Mouse (Mus musculus) liver, adult 2 months (tissue): ENCODE measurements around the gene E430018J23Rik. TPM values are rescaled to one million over a fixed set of nuclear protein-coding genes. Genes with fewer than 3 reads are reported as not detected.
"Not testable (repeated sequence)": the region's sequence is repeated elsewhere in the genome, so short reads cannot be mapped to it uniquely, and the experiment has no call there.

ENCODE experiments used
- DNase-seq: peaks from one replicate; pipeline ENCODE4 v3.0.0-alpha.2; 2011; ENCODE audit warnings: low read depth, low spot score; ENCODE audit errors: extremely low read depth
- H3K27ac ChIP-seq: fragments of 200-500 bp; replicated peaks from 2 replicates; pipeline ENCODE4 v1.5.1; 2012; ENCODE audit warnings: low read depth, mild to moderate bottlenecking, control low read depth, inconsistent platforms, low read length; ENCODE audit not compliant: insufficient read depth
- H3K27me3 ChIP-seq: fragments of 200-500 bp; 2 replicates; pipeline ENCODE4 v1.6.1; 2012; ENCODE audit warnings: mild to moderate bottlenecking, moderate library complexity, low read length, inconsistent platforms; ENCODE audit not compliant: control insufficient read depth, insufficient read depth
- H3K36me3 ChIP-seq: fragments of 200-500 bp; 2 replicates; pipeline ENCODE4 v1.6.1; 2012; ENCODE audit warnings: low read length, inconsistent platforms; ENCODE audit not compliant: control insufficient read depth, insufficient read depth
- H3K4me1 ChIP-seq: fragments of 200-500 bp; 2 replicates; pipeline ENCODE4 v1.6.1; 2011; ENCODE audit warnings: low read length; ENCODE audit not compliant: control insufficient read depth, insufficient read depth
- H3K4me3 ChIP-seq: fragments of 200-500 bp; 2 replicates; pipeline ENCODE4 v1.5.1; 2011; ENCODE audit warnings: low read depth, mild to moderate bottlenecking, control low read depth, low read length, moderate library complexity; ENCODE audit not compliant: insufficient read depth
- H3K79me2 ChIP-seq: fragments of 200-500 bp; 2 replicates; pipeline ENCODE4 v1.6.1; 2012; ENCODE audit warnings: inconsistent platforms, mild to moderate bottlenecking, low read length, moderate library complexity; ENCODE audit not compliant: control insufficient read depth, insufficient read depth
- H3K9ac ChIP-seq: fragments of 200-500 bp; 2 replicates; pipeline ENCODE4 v1.6.1; 2012; ENCODE audit warnings: low read depth, mild to moderate bottlenecking, control low read depth, inconsistent platforms, low read length
- CTCF ChIP-seq: fragments of 200-500 bp; IDR thresholded peaks from 2 replicates; pipeline ENCODE4 v1.5.1; 2011; ENCODE audit warnings: low read depth, low read length, control low read depth
- POLR2A ChIP-seq: fragments of 200-500 bp; IDR thresholded peaks from 2 replicates; pipeline ENCODE4 v1.6.1; 2011; ENCODE audit warnings: low read length, control low read depth; ENCODE audit not compliant: insufficient read depth; ENCODE audit errors: extremely low read depth
- WGBS: fragments of 180-500 bp; shearing (Covaris S2); methylation state at CpG from one replicate; pipeline ENCODE4 v1.1.7; 2018; 5-methylcytosine and 5-hydroxymethylcytosine counted together
- polyA plus RNA-seq: library from polyadenylated mRNA; depleted of rRNA; stranded (reverse); fragments of >200 nt; gene quantifications from 2 replicates; pipeline ENCODE4 v1.2.3, GENCODE M21; 2012
- total RNA-seq: library from RNA; depleted of rRNA; stranded (reverse); fragments of >200 nt; gene quantifications from 2 replicates; pipeline ENCODE4 v1.2.3, GENCODE M21; 2014

Gene E430018J23Rik
- total and polyA plus RNA-seq, 2 experiments, result 4.9 to 7.7 TPM

DNA sequence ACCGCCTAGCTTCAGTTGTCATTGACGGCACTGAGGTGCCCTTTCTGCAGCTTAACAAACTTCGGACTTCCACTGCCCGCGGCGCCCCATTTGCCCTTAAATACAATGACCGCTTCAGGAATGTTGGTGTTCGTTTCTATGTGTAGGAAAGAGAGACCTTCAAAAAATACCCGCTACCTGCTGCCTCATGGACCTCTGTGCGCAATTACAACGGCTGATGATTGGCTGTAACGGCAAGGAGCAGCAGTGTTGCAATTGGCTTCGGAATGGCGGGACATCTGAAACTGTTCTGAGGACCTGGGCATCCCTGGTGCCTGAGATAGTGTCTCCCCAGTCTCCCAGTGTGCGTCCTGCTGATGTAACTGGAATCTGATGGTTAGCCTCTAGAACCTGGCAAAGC is 28.8 kb upstream of the E430018J23Rik start:
- TF ChIP-seq CTCF (no peak), POLR2A (no peak)
- H3K4me1 ChIP-seq, result 0 out of 2 replicates have a peak, but pooled peaks cover 2% of the 10 kb centered on the region
- H3K79me2 ChIP-seq, result peaks cover 3% of the 10 kb centered on the region; the same call in 1 of the 2 replicates
- H3K27me3 ChIP-seq, result no peaks in the 10 kb centered on the region
- H3K9ac ChIP-seq, result no peak overlapping the region
- H3K27ac ChIP-seq, result no peak overlapping the region
- peaks cover 5% of the 10 kb centered on the region; the same call in 1 of the 2 replicates for H3K36me3 ChIP-seq
- peak overlapping the region; percentile 77 for H3K4me3 ChIP-seq
- peak; percentile 52 for DNase-seq
- 1% methylated on average over 15 of the region's 15 CpGs for WGBS

DNA sequence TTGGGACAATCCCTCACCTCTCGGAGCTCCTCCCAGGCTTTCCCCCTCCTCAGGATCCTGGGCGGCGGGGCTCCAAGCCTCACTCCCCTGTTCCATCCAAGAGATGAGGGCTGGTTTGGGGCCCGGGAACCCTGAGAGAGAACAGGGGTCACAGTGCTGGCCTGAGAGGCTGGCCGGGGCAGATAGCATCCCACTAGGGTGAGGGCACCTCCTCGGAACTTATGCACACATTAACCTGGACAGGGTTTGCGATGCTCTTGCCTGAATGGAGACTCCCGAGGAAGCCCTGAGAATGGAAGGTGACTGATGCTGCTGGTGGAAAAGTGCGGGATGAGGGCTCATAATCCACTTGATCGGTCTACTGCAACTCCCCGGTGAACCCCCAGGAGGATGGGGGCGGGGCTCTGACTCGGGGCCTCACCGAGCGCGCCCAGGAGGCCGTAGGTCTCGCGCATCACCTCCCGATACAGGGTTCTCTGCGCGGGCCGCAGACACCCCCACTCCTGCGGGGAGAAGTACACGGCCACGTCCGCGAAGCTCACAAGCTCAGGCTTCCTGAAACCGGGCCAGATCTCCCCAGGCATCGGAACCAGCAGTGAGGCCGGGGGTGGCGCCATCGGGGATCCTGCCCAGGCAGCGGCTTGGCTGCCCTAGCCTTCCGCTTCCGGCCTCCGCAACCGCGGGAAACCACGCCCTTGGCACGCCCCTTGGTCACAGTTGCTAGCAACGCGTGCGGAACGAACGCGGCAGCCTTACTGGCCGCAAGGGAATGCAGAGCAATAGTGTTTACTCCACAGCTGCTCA is 28.2 kb upstream of the E430018J23Rik start, which contains the start of gene Zfp688:
Gene Zfp688, minus strand, starts transcription at position 681 of the 804 bp plus-strand sequence.
- Histone ChIP-seq H3K27ac (peak within 1 kb of the TSS; percentile 38), H3K9ac (peak within 1 kb of the TSS; percentile 79), H3K4me1 (0 out of 2 replicates have a peak, but pooled peaks cover 2% of the 10 kb centered on the region), H3K36me3 (peaks cover 5% of the 10 kb centered on the region; the same call in 1 of the 2 replicates), H3K79me2 (peaks cover 3% of the 10 kb centered on the region; the same call in 1 of the 2 replicates), H3K4me3 (peak within 1 kb of the TSS; percentile 77), H3K27me3 (no peaks in the 10 kb centered on the region)
- peak; percentile 79 for DNase-seq
- WGBS, result 2% methylated on average over 48 of the region's 48 CpGs
- TF ChIP-seq CTCF (no peak; the same call in 1 of the 2 replicates), POLR2A (peak; percentile 44; the same call in 1 of the 2 replicates)

DNA sequence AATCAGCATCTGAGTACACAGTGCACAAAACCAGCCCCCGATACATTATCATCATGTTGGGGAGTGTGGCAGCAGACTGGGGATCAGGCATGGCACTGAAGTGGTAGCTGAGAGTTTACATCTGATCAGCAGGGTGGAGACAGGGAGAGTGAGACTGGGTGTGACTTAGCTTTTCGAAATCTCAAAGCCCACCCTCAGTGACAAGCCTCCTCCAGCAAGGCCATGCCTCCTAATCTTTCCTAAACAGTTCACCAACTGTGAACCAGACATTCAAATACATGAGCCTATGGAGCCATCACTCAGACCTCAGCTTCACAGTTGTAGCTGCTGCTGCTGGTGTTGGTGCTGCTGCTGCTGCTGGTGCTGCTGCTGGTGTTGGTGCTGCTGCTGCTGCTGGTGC is 18.0 kb upstream of the E430018J23Rik start:
- no peaks in the 10 kb centered on the region for H3K79me2 ChIP-seq
- 84% methylated on average over 2 of the region's 2 CpGs for WGBS

DNA sequence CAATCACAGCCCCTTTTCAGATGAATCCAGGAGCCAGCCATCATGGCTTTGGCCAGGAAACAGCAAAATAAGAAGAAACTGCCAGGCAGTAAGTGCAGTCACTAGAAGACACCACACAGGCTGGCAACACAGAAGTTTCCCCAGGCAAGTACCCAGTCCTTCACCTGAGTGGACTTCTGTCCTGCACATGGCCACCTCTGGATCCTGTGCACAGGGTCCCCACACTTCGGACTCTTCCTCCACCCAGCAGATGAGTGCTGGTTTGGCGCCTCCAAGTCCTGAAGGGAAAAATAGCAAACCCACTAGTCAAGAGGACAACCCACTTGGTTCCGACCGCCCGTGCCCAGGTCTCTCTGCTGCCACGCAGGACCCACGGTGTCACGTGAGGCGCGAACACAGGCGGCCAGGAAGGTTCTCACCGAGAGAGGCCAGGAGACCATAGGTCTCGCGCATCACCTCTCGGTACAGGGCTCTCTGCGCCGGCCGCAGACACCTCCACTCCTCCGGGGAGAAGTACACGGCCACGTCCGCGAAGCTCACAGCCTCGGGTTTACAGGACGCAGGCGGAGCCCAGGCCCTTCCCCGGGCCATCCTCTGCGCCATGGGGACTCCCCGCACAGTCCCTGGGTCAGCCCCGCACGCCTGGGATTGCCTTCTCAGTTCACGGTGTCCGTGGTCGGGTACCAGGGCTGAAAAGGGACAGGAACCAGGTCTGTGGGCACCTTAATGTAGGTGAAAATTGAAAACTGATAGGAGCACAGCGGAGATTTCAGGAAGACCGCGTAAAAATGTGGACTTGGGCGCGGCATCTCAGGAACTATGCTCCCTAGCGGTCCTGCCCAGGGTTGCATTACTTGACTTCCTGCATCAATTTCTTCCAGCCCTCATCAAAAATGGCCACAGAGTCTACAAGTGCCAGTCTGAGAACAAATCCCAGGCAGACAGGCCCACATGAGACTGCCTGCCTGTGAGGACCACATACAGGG is 12.9 kb upstream of the E430018J23Rik start, which contains the start of gene Zfp764:
Gene Zfp764, minus strand, starts transcription at position 821 of the 986 bp plus-strand sequence.
- Histone ChIP-seq H3K27ac (peak within 1 kb of the TSS; percentile 53; the same call in 1 of the 2 replicates), H3K9ac (peak within 1 kb of the TSS; percentile 75), H3K4me3 (peak within 1 kb of the TSS; percentile 74)
- not testable (repeated sequence) for H3K27me3 ChIP-seq, H3K79me2 ChIP-seq, H3K36me3 ChIP-seq, H3K4me1 ChIP-seq
- peak; percentile 80 for TF ChIP-seq CTCF
- DNase-seq, result peak; percentile 74
- 2% methylated on average over 40 of the region's 40 CpGs for WGBS

More for the DNA sequence above, 18.0 kb upstream of the E430018J23Rik start:
- Histone ChIP-seq H3K4me3 (no peak overlapping the region), H3K4me1 (no peaks in the 10 kb centered on the region), H3K9ac (no peak overlapping the region), H3K36me3 (no peaks in the 10 kb centered on the region), H3K27ac (no peak overlapping the region), H3K27me3 (no peaks in the 10 kb centered on the region)
- no peak for DNase-seq
- TF ChIP-seq CTCF (no peak), POLR2A (no peak)

DNA sequence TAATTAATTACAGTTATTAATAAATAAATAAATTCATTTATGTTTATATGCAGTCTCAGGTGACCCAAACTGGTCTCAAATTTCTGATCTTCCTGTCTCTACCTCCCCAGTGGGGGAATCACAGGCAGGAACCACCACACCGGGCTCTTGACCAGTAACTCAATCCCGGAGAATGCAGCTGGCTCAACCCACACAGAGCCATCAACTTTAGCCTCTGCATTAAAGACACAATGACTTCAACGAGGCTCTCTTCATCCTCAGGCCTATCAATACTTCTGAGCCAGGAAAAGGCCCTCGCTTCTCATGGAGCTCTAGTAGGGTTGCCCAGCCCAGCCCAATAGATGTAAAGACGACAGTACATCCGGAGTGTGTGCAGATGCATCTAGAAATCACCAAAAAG is 10.7 kb upstream of the E430018J23Rik start:
- H3K4me3 ChIP-seq, result not testable (repeated sequence)

More for the DNA sequence above, 10.7 kb upstream of the E430018J23Rik start:
- H3K36me3 ChIP-seq, H3K27me3 ChIP-seq, H3K9ac ChIP-seq, H3K27ac ChIP-seq, H3K79me2 ChIP-seq, DNase-seq, H3K4me1 ChIP-seq: not testable (repeated sequence)
- 95% methylated on average over 6 of the region's 6 CpGs for WGBS
